In genomic region chr2:138585930-138586329, GRCm38 (mm10) we compare ENCODE assay signal across 27 mouse cellular contexts.
"Had no signal": no experiment of that assay in that cellular context is flagged by ENCODE, and none has a peak within 500 bp of the region (broad histone marks: within the 10 kb centered on the region; RNA-seq: fewer than 3 reads in every experiment).

No protein-coding gene starts in this region.

- H3K4me2 ChIP-seq: heart, embryonic 11.5 days; heart, embryonic 13.5 days; heart, embryonic 15.5 days; hindbrain, embryonic 13.5 days; hindbrain, embryonic 15.5 days; intestine, embryonic 15.5 days; kidney, embryonic 15.5 days; limb, embryonic 13.5 days; limb, embryonic 15.5 days; liver, embryonic 12.5 days had no signal

- DNase-seq: gastrocnemius, adult 2 months; gastrocnemius, postnatal 14 days; gastrocnemius, postnatal 36 days; heart, adult 11 months; heart, adult 2 months; heart, postnatal 14 days; heart, postnatal 36 days; kidney, adult 11 months; kidney, adult 2 months; kidney, adult 9 months; kidney, postnatal 14 days; kidney, postnatal 36 days; layer of hippocampus, adult 9-11 months; layer of hippocampus, postnatal 36 days; left cerebral cortex, postnatal 4 days had no signal

- H3K27me3 ChIP-seq: heart, embryonic 13.5 days; heart, embryonic 15.5 days; hindbrain, embryonic 13.5 days; hindbrain, embryonic 15.5 days; intestine, embryonic 15.5 days; kidney, embryonic 15.5 days; limb, embryonic 13.5 days; limb, embryonic 15.5 days; liver, embryonic 12.5 days had no signal

- H3K4me1 ChIP-seq: heart, embryonic 13.5 days; heart, embryonic 15.5 days; hindbrain, embryonic 13.5 days; hindbrain, embryonic 15.5 days; intestine, embryonic 15.5 days; kidney, embryonic 15.5 days; limb, embryonic 13.5 days; limb, embryonic 15.5 days; liver, embryonic 12.5 days had no signal

- H3K9me3 ChIP-seq: heart, embryonic 13.5 days; heart, embryonic 15.5 days; hindbrain, embryonic 13.5 days; hindbrain, embryonic 15.5 days; intestine, embryonic 15.5 days; kidney, embryonic 15.5 days; limb, embryonic 13.5 days; limb, embryonic 15.5 days had no signal

- ATAC-seq: hindbrain, postnatal 0 days; intestine, embryonic 15.5 days; liver, embryonic 12.5 days had no signal

- H3K9ac ChIP-seq: heart, embryonic 13.5 days; heart, embryonic 15.5 days; hindbrain, embryonic 13.5 days; hindbrain, embryonic 15.5 days; intestine, embryonic 15.5 days; kidney, embryonic 15.5 days; limb, embryonic 13.5 days; limb, embryonic 15.5 days; liver, embryonic 12.5 days had no signal

- H3K36me3 ChIP-seq: heart, embryonic 13.5 days; heart, embryonic 15.5 days; hindbrain, embryonic 13.5 days; hindbrain, embryonic 15.5 days; intestine, embryonic 15.5 days; kidney, embryonic 15.5 days; limb, embryonic 13.5 days; limb, embryonic 15.5 days; liver, embryonic 12.5 days had no signal

- H3K4me3 ChIP-seq: gastrocnemius, adult 2 months; heart, adult 2 months; heart, embryonic 13.5 days; heart, embryonic 15.5 days; hindbrain, embryonic 13.5 days; hindbrain, embryonic 15.5 days; intestine, embryonic 15.5 days; kidney, embryonic 15.5 days; limb, embryonic 13.5 days; limb, embryonic 15.5 days; liver, embryonic 12.5 days had no signal

- H3K27ac ChIP-seq: gastrocnemius, adult 2 months; heart, adult 2 months; heart, embryonic 13.5 days; heart, embryonic 15.5 days; hindbrain, embryonic 13.5 days; hindbrain, embryonic 15.5 days; hindbrain, postnatal 0 days; intestine, embryonic 15.5 days; kidney, embryonic 15.5 days; kidney, postnatal 0 days; limb, embryonic 13.5 days; limb, embryonic 15.5 days; liver, embryonic 12.5 days had no signal
